Mouse (Mus musculus) B cell, adult 2 months (primary cell): ENCODE measurements around the gene Tspo.

Experiments
- DNase-seq, 2 experiments: peaks; one replicate each; pipeline ENCODE4 v3.0.0; 2022

The Tspo gene

DNA sequence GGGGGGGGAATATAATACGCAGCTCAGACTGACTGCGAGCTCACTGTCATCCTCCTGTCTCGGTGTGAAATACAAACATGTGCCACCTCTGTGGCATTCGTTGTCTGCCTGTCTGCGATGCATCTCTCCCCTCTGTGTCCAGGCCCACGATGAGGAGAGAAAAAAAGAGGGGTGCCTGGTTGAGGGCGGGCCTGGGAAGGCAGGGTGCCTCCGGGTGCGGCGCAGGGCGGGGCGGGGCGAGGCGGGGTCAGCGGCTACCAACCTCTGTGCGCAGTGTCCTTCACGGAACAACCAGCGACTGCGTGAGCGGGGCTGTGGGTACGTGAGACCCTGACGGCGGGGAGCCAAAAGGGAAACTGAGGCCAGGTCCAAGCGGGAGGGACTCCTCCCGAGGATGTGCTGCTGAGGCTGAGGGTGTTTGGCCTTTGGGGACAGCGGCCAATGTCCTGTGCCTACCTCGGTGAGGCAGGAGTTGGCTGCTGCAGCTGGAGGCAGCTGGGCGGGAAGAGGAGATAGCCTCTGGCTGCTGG is at the start of gene Tspo, which contains the start of gene Mcat:
Tspo (plus strand) TSS at position 266 of the 530 bp plus-strand sequence.
Mcat (minus strand) TSS at position 461 of the 530 bp plus-strand sequence.
- peak; percentile 69 for DNase-seq

DNA sequence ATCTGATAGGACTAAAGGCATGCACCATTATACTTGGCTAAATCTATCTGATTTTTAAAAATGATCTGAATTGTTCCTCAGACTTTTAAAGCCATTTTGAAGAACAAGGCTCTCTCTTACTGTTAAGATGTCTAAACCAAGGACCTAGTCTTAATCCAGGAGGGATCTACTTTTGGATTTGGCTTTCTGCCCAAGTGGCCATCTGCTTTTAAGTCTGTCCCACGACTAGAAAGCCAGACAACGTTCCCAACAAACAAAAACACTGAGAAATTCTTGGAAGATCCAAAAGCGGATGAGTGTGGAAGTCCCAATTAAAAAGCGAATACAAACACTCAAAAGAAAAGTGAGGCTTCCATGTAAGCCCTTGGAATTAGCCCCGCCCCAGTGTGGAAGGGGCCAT is 48.4 kb upstream of the Tspo start:
- DNase-seq, result no peak

DNA sequence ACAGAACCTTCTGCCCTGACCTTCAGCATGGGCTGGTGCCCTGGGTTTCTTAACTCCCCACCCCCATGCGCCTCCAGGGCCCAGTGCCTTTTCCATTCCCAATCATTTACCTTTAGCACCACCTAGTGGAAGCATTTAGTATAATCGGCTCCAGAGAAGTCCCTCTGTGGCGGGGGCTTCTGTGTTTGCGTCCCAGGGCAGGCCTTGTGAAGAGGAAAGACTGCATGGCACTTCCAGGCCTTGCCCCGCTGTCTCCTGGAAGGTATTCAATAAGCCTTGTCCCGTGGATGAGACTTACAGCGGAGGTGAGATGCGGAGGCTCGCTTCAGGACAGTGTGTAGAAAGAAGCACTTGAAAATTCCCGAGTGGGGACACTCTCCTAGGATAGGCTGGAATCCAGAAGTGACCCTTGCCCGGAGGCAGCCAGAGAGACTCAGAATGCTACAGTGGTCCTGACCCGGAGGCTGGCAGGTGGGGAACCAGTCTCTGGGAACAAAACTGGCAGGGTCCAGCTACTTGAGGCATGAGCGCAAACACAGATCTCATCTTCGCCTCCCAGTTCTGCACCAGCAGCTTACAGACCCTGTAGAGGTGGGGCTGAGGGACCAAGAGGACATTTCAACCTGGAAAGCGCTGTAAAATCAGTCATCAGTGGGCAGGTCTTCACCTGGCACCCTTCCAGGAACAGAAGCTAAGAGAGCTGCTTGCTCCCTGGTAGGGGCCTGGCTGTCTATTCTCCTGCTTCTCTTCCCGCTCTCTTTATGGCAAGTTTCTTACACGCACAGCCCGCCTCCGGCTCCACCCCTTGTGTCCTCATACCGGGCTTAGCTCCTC is 45.0 kb upstream of the Tspo start:
- DNase-seq, result peak; percentile 63 to 73

DNA sequence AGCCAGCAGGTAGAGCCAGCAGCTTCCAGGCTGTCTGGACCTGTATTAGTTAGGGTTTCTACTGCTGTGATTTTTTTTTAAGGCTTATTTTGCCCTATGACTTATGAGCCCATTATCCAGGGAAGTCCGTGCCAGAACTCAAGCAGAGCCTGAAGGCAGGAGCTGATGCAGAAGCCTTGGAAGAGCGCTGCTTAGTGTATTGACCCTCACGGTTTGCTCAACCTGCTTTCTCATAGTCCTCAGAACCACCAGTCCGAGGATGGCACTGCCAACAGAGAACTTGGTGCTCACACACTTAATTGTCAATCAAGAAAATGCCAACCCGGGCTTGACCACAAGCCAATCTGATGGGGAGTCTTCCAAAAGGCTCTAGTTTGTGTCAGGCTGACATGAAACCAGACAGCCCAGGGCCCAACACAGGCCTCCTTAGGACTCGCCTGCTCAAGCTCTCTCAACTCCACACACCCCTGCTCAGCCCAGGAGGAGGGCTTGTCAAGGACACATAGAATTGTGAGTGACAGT is 42.5 kb upstream of the Tspo start:
- no peak for DNase-seq

- DNase-seq, result no peak
These were observed 40.2 kb upstream of the Tspo start for GRCm38 (mm10) chr15:83523196-83523595.

GRCm38 (mm10) chr15:83523638-83524332 is 39.6 kb upstream of the Tspo start:
- no peak for DNase-seq

DNA sequence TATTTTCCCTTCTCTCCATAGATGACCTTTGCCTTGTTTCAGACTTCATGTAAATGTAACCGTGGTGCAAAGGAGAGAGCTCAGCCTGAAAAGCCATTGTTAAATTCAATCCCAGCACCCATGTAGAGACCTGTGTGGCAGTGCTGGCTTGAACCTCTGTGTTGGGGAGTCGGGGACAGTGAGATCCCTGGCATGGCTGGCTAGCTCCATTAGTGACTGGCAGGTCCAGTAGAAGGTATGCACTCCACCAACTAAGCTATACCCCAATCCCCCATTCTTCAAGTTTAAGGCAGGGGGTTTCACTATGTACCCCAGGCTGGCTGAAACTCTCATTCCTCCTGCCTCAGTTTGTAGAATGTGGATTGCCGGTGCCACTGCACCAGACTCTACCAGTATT is 39.1 kb upstream of the Tspo start:
- no peak for DNase-seq

- DNase-seq, result peak; percentile 22 to 39
These were observed 36.8 kb upstream of the Tspo start, which contains the start of gene Bik for GRCm38 (mm10) chr15:83526424-83527091. Gene Bik, plus strand, starts transcription at chr15:83526862.

GRCm38 (mm10) chr15:83527092-83527437 is 36.3 kb upstream of the Tspo start:
- peak in 1 of 2 experiments; percentile 22 for DNase-seq

DNA sequence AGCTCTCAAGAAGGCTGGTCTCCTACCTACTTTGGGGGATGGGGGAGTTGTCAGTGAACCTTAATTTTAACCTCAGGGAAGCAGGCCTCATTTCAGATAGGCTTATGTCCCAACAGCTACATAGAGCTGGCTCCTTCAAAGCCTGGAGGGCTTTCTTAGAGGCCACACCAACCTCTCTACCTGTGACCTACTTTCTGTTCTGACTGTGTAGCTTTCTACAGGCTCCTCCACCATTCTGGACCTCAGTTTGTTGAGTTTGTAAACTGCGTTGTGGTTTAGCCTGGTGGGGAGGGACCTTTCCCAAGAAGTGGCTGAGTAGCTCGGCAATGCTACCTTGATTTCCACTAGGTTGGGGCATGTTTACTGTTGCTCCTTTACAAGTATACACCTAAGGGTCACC is 35.6 kb upstream of the Tspo start:
- DNase-seq, result no peak

DNA sequence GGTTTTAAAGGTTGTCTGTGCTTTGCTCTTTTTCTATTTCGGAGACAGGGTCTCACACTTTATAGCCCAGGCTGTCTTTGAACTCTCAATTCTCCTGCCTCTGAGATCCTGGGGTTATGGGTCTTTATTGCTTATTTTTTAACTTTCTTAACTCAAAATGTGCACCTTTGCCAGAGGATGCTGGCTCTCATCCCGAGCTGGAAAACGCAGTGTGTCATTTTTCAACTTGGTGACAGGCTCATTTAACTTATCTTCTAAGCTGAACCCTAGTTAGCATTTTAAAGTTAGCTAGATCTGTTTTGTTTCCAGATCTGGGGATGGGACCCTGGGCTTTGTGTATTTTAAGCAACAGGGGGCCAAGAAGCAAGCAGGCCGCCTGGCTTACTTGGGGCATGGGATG is 34.5 kb upstream of the Tspo start:
- DNase-seq, result no peak

DNA sequence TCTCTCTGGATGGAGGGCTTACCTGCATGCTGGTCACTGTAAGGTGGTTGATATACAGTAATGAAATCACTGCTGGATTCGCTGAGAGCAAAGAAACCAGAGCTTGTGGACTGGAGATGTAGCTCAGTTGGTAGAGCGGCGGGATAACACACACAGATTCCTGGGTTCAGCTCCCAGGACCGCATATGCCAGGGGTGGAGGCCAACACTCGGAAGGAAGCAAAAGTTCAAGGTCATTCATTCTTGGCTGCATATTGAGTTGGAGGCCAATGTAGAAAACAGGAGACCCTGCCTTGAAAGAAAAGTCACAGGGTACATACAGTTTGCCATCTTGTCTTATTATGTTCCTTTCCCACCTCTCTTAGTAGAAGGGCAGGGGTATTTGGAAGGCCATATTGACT is 33.6 kb upstream of the Tspo start:
- DNase-seq, result no peak

DNA sequence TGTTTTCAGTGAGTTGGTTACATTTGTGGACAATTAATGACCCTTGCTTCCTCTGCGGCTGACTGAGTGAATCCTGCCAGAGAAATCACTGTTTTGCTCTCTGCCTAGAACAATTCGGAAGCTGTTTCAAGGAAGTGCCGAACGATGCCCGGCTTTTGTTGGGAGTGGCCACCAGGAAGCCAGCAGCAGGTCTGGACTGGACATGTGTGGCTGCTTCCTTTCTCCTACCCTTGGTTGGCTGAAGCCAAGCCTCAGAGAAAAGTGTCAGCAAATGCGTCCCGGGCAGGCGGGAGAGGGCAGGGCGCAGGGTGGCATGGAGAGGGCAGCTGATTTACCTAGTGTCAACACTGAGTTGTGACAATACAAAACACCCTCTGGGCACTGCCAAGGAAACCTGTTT is 33.2 kb upstream of the Tspo start:
- DNase-seq, result no peak

DNA sequence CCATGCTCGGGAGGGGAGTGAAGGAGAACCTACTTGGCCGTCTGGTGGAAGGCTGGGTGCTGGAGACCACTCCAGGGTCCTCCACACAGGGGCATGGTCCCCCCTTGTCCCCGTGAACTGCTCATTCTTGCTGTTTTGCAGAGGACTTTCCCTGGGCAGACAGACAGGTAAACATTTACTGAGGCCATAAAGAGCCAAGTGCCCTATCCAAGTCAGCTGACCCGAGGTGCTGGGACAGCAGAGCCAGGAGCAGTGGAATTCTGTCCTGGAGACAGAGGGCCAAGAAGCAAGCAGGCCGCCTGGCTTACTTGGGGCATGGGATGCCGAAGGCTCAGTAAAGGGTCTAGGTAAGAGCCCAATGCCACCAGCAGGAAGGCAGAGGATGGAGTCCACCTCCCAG is 32.7 kb upstream of the Tspo start:
- DNase-seq, result no peak

DNA sequence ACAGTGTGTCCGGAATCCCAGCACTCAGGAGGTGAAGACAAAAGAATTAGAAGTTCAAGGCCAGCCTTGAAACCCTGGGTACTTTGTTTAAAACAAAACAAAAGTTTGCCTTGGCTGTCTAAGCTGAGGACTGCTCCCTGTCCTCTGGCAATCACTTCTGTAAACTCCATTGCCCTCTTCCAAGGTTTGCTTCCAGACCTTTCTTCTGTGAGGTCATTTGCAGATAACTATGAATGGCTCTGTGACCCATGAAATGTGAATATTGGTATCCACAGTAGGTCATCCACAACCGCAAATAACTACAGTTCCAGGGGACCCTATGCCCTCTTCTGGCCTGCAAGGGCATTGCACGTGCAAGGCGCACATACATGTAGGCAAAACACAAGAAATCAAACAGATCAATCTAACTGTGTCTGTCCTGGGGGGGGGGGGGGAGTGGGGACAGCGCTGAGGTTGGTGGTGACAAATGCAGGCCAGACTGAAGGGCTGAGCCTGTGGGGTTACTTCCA is 31.4 kb upstream of the Tspo start:
- DNase-seq, result no peak

GRCm38 (mm10) chr15:83532606-83533005 is 30.8 kb upstream of the Tspo start:
- DNase-seq, result no peak

GRCm38 (mm10) chr15:83534960-83535889 is 28.2 kb upstream of the Tspo start:
- DNase-seq, result no peak

DNA sequence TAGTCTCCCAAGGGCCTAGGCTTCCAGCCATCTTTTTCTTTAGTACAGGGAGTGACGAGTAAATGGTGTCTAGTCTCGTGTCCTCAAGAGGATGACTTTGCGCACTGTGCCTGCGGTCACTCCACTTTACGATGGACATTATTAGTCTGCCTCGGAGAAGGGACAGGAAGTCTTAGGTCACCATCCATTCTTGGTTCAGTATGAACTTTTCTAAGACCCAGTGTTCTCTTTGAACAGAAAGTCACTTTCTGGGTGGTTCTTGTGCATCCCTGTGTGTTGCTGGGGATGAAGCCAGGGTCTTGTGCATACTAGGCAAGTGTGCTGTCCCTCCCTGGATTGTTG is 27.5 kb upstream of the Tspo start:
- no peak for DNase-seq

- no peak for DNase-seq
These were observed 24.5 kb upstream of the Tspo start for GRCm38 (mm10) chr15:83538855-83539254.

- DNase-seq, result no peak
These were observed 23.5 kb upstream of the Tspo start for GRCm38 (mm10) chr15:83539905-83540304.

DNA sequence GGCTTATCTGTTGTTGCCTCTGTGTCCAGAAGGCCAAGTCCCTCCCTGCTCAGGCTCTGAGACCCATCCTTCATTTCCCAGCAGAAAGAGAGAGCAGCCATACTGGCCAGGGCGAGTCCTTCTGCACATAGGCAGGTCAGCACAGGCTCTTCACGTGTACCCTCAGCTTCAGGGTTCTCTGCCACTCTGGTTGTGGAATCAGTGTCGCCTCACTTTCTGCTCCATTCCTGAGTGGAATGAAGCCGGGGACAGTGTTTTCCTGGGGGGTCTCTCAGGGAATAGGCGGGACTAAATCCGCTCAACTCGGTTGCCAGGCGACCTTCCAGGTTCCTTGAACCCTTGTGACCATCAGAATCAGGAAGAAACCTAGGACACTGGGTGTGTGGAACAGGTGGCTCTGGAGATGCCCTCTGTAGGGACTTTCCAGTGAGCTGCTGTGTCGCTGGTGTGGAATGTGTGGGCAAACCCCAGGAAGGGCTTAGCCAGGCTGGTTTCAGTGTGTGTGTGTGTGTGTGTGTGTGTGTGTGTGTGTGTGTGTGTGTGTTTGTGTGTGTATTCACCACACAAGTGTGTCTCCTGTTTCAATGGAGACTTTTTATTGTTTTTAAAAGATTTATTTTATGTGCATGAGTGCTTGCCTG is 21.6 kb upstream of the Tspo start:
- DNase-seq, result no peak
